Mouse (Mus musculus) midbrain, embryonic 14.5 days (tissue): ENCODE data around the gene Xrcc6. TPM values are rescaled to one million over a fixed set of nuclear protein-coding genes. Genes with fewer than 3 reads are reported as not detected.

Experiments used
- polyA plus RNA-seq: library from polyadenylated mRNA; unstranded; fragments of >200 nt; fragmentation: Nextera tagmentation; extraction: Ambion mirVana; gene quantifications from 2 replicates; pipeline ENCODE4 v1.2.1, GENCODE M21; 2014

Xrcc6 gene
- polyA plus RNA-seq, 1 experiment from 2014 or later: 36.9 TPM

Other genes with a start within 250 kb of the Xrcc6 start
- 61.2 and 63.8 TPM in 2 replicates for gene Zc3h7b, start 242.8 kb upstream of the Xrcc6 start, polyA plus RNA-seq
- gene Rangap1, start 242.3 kb upstream of the Xrcc6 start, polyA plus RNA-seq: 118 and 119 TPM in 2 replicates
- 12.9 and 19.6 TPM in 2 replicates for gene Tef, start 185.4 kb upstream of the Xrcc6 start, polyA plus RNA-seq
- 11.7 and 14.4 TPM in 2 replicates for gene Tob2, start 129.0 kb upstream of the Xrcc6 start, polyA plus RNA-seq
- 139 and 149 TPM in 2 replicates for gene Phf5a, start 115.9 kb upstream of the Xrcc6 start, polyA plus RNA-seq
- gene Aco2, start 115.5 kb upstream of the Xrcc6 start, polyA plus RNA-seq: 211 and 221 TPM in 2 replicates
- 67.7 and 74.2 TPM in 2 replicates for gene Polr3h, start 61.6 kb upstream of the Xrcc6 start, polyA plus RNA-seq
- gene Csdc2, start 51.1 kb upstream of the Xrcc6 start, polyA plus RNA-seq: 167 and 188 TPM in 2 replicates
- 67.1 and 94.5 TPM in 2 replicates for gene Pmm1, start 26.9 kb upstream of the Xrcc6 start, polyA plus RNA-seq
- gene 1700029P11Rik, start 7.3 kb upstream of the Xrcc6 start, polyA plus RNA-seq: not detected in 2 replicates
- 39.7 and 51.0 TPM in 2 replicates for gene Desi1, start 46.0 kb downstream of the Xrcc6 start, polyA plus RNA-seq
- gene Snu13, start 59.8 kb downstream of the Xrcc6 start, polyA plus RNA-seq: 243 and 254 TPM in 2 replicates
- gene 4930407I10Rik, start 71.3 kb downstream of the Xrcc6 start, polyA plus RNA-seq: 0.04 TPM in 1 of 2 replicates, not detected in the other
- gene Mei1, start 82.2 kb downstream of the Xrcc6 start, polyA plus RNA-seq: 0.07 TPM in 1 of 2 replicates, not detected in the other
- 10.0 and 11.0 TPM in 2 replicates for gene Ccdc134, start 140.1 kb downstream of the Xrcc6 start, polyA plus RNA-seq
- gene Srebf2, start 159.3 kb downstream of the Xrcc6 start, polyA plus RNA-seq: 132 and 158 TPM in 2 replicates
- gene Shisa8, start 225.0 kb downstream of the Xrcc6 start, polyA plus RNA-seq: 0.70 and 1.5 TPM in 2 replicates
- 0.19 TPM in 1 of 2 replicates, not detected in the other for gene Tnfrsf13c, start 236.5 kb downstream of the Xrcc6 start, polyA plus RNA-seq